Mouse (Mus musculus) bone marrow, adult 2 months (tissue): ENCODE results near the gene Cnmd. TPM values are rescaled to one million over a fixed set of nuclear protein-coding genes. Genes with fewer than 3 reads are reported as not detected.

Experiments used
- H3K27ac ChIP-seq: fragments of 200-500 bp; 2 replicates; pipeline ENCODE4 v1.5.1; 2012; ENCODE audit warnings: low read depth, mild to moderate bottlenecking, control low read depth, inconsistent platforms, low read length; ENCODE audit not compliant: control insufficient read depth, poor library complexity, insufficient read depth
- H3K4me1 ChIP-seq: fragments of 200-500 bp; 2 replicates; pipeline ENCODE4 v1.6.1; 2011; ENCODE audit warnings: low read length; ENCODE audit not compliant: control insufficient read depth, insufficient read depth
- H3K4me3 ChIP-seq: fragments of 200-500 bp; replicated peaks from 2 replicates; pipeline ENCODE3; 2011; ENCODE audit warnings: mild to moderate bottlenecking, low read depth, low read length, control low read depth; ENCODE audit not compliant: control insufficient read depth
- CTCF ChIP-seq: fragments of 200-500 bp; IDR thresholded peaks from 2 replicates; pipeline ENCODE4 v1.5.1; 2011; ENCODE audit warnings: low read length, control low read depth; ENCODE audit not compliant: control insufficient read depth, insufficient read depth
- POLR2A ChIP-seq: fragments of 200-500 bp; IDR thresholded peaks from 2 replicates; pipeline ENCODE4 v1.6.1; 2011; ENCODE audit warnings: low read depth, mild to moderate bottlenecking, control low read depth, low read length, borderline replicate concordance; ENCODE audit not compliant: control insufficient read depth
- WGBS: fragments of 180-500 bp; shearing (Covaris S2); methylation state at CpG from one replicate; pipeline ENCODE4 v1.1.7; 2018; 5-methylcytosine and 5-hydroxymethylcytosine counted together
- polyA plus RNA-seq: library from polyadenylated mRNA; stranded (reverse); fragments of >200 nt; gene quantifications from 2 replicates; pipeline ENCODE4 v1.2.4, GENCODE M21; 2011; ENCODE audit warnings: low replicate concordance; ENCODE audit not compliant: missing spikeins, insufficient read depth, insufficient read length

Gene Cnmd
- polyA plus RNA-seq, 1 experiment = not detected

GRCm38 (mm10) chr14:79594069-79594468 is 67.9 kb downstream of the Cnmd start:
- WGBS = 73% methylated on average over 5 of the region's 5 CpGs

DNA sequence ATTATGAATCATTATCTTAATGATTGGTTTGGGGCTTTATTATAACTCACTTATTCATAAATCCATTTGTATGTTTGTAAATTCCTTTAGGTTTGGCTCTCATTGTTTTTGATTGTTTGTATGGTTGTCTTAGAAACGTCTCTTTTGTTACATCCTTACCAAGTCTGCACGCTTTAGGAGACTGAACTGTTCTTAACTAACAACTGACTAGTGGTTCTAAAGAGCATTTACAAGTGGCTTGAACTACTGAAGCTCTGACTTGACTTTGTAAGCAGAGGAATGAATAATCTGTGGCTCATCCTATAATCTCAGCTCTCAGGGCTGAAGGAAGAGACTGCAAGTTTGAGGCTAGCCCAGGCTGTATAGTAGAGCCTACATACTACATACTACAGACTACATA is 70.4 kb downstream of the Cnmd start:
- 89% methylated on average over 2 of the region's 2 CpGs for WGBS
- Histone ChIP-seq H3K4me3 (no peak overlapping the region), H3K27ac (no peak overlapping the region), H3K4me1 (no peaks in the 10 kb centered on the region; the same call in 1 of the 2 replicates)
- no peak for TF ChIP-seq POLR2A
- TF ChIP-seq CTCF = no peak

More at GRCm38 (mm10) chr14:79594069-79594468, 67.9 kb downstream of the Cnmd start:
- H3K4me1 ChIP-seq = no peaks in the 10 kb centered on the region
- TF ChIP-seq CTCF = no peak
- no peak for TF ChIP-seq POLR2A
- no peak overlapping the region for H3K4me3 ChIP-seq
- no peak overlapping the region for H3K27ac ChIP-seq

DNA sequence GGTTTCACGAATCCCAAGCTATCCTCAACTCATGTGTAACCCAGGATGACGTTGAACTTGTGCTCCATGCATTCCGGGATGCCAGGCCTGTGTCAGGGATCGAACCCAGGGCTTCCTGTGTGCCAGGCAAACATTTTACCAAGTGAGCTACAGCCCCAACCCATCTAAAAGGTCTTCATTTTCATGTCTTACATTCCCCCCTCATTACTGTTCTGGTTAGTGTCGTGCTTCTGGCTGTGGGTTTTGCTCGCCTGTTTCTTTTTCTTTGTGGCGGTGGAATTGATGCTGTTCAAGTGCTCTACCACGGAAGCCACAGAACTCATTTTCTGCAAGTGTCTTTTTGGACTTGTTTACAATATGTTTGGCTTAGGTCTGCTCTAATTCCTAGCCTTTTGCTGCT is 71.1 kb downstream of the Cnmd start:
- TF ChIP-seq POLR2A = no peak
- TF ChIP-seq CTCF = no peak
- Histone ChIP-seq H3K27ac (no peak overlapping the region), H3K4me1 (no peaks in the 10 kb centered on the region; the same call in 1 of the 2 replicates), H3K4me3 (no peak overlapping the region)
- 85% methylated on average over 8 of the region's 8 CpGs for WGBS

DNA sequence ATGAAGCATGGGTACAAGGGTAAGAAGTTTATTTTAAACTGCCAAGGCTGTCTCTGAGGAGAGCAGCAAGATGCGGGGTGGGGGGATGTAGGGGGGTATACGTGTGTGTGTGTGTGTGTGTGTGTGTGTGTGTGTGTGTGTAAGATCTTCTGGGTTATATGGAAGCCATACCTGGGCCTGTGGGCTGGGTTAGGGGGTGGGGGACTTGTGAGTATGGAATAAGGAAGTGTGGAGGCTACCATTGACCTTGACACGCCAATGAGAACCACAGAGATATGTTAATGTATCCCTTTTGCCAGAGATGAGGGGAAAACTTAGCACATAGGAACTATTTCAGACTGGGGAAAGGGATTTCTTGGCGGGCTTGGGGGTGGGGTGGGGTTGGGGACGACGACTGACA is 72.6 kb downstream of the Cnmd start:
- Histone ChIP-seq H3K4me3 (no peak overlapping the region), H3K4me1 (no peaks in the 10 kb centered on the region; the same call in 1 of the 2 replicates), H3K27ac (no peak overlapping the region)
- TF ChIP-seq POLR2A = no peak
- TF ChIP-seq CTCF = no peak
- 84% methylated on average over 6 of the region's 6 CpGs for WGBS

GRCm38 (mm10) chr14:79588534-79588951 is 73.4 kb downstream of the Cnmd start:
- WGBS = 90% methylated on average over 9 of the region's 9 CpGs
- Histone ChIP-seq H3K27ac (no peak overlapping the region), H3K4me3 (no peak overlapping the region), H3K4me1 (no peaks in the 10 kb centered on the region; the same call in 1 of the 2 replicates)
- TF ChIP-seq CTCF (no peak), POLR2A (no peak)

GRCm38 (mm10) chr14:79587852-79588229 is 74.1 kb downstream of the Cnmd start:
- no peak for TF ChIP-seq POLR2A
- no peak for TF ChIP-seq CTCF
- Histone ChIP-seq H3K4me3 (peak overlapping the region; percentile 71), H3K4me1 (no peaks in the 10 kb centered on the region; the same call in 1 of the 2 replicates), H3K27ac (peak overlapping the region; percentile 96)
- 0% methylated on average over 9 of the region's 9 CpGs for WGBS

Other genes starting within 250 kb of the Cnmd start
- 3.1 and 4.0 TPM in 2 replicates for gene Kbtbd7, start 235.7 kb downstream of the Cnmd start, polyA plus RNA-seq
- gene Kbtbd6, start 210.3 kb downstream of the Cnmd start, polyA plus RNA-seq = 3.2 and 5.3 TPM in 2 replicates
- 20.1 and 22.6 TPM in 2 replicates for gene Elf1, start 181.0 kb downstream of the Cnmd start, polyA plus RNA-seq
- gene Wbp4, start 180.7 kb downstream of the Cnmd start, polyA plus RNA-seq = 22.6 and 24.5 TPM in 2 replicates
- 45.5 and 149 TPM in 2 replicates for gene Sugt1, start 74.5 kb downstream of the Cnmd start, polyA plus RNA-seq
- gene Pcdh8, start 109.1 kb upstream of the Cnmd start, polyA plus RNA-seq = not detected in 2 replicates